Mouse (Mus musculus) neural tube, embryonic 13.5 days (tissue): ENCODE measurements around the gene Pde4dip. TPM values are rescaled to one million over a fixed set of nuclear protein-coding genes. Genes with fewer than 3 reads are reported as not detected.

Experiments used
- ATAC-seq: fragments of 200-750 bp; cut with Nextera tagmentation; 2 replicates; pipeline ENCODE4 v1.8.0; 2017; ENCODE audit warnings: low read depth, mild to moderate bottlenecking, moderate TSS enrichment, moderate library complexity
- H3K27ac ChIP-seq: fragments of 300-500 bp; sonication (generic); replicated peaks from 2 replicates; pipeline ENCODE4 v1.5.1; 2015; ENCODE audit warnings: moderate library complexity, mild to moderate bottlenecking, inconsistent platforms
- H3K27me3 ChIP-seq: fragments of 300-500 bp; sonication (generic); 2 replicates; pipeline ENCODE4 v1.6.1; 2015; ENCODE audit warnings: mild to moderate bottlenecking, inconsistent platforms
- H3K36me3 ChIP-seq: fragments of 300-500 bp; sonication (generic); 2 replicates; pipeline ENCODE4 v1.6.1; 2015; ENCODE audit warnings: mild to moderate bottlenecking, inconsistent platforms
- H3K4me1 ChIP-seq: fragments of 300-500 bp; sonication (generic); replicated peaks from 2 replicates; pipeline ENCODE4 v1.6.1; 2015; ENCODE audit warnings: inconsistent platforms
- H3K4me2 ChIP-seq: fragments of 300-500 bp; sonication (generic); 2 replicates; pipeline ENCODE4 v1.6.1; 2015; ENCODE audit warnings: inconsistent platforms, mild to moderate bottlenecking, moderate library complexity
- H3K4me3 ChIP-seq: fragments of 300-500 bp; sonication (generic); 2 replicates; pipeline ENCODE4 v1.5.1; 2015; ENCODE audit warnings: mild to moderate bottlenecking, inconsistent platforms
- H3K9ac ChIP-seq: fragments of 300-500 bp; sonication (generic); 2 replicates; pipeline ENCODE4 v1.6.1; 2015; ENCODE audit warnings: moderate library complexity, mild to moderate bottlenecking, inconsistent platforms
- H3K9me3 ChIP-seq: fragments of 300-500 bp; sonication (generic); 2 replicates; pipeline ENCODE4 v1.6.1; 2016; ENCODE audit warnings: inconsistent platforms
- WGBS: fragments of 180-500 bp; shearing (Covaris S2); methylation state at CpG from one replicate; pipeline ENCODE4 v1.1.7; 2015; 5-methylcytosine and 5-hydroxymethylcytosine counted together
- polyA plus RNA-seq: library from polyadenylated mRNA; unstranded; fragments of >200 nt; fragmentation: Nextera tagmentation; extraction: Ambion mirVana; gene quantifications from 2 replicates; pipeline ENCODE4 v1.2.1, GENCODE M21; 2015

The Pde4dip gene
- polyA plus RNA-seq, 1 experiment from 2014 or later, result 66.6 TPM

DNA sequence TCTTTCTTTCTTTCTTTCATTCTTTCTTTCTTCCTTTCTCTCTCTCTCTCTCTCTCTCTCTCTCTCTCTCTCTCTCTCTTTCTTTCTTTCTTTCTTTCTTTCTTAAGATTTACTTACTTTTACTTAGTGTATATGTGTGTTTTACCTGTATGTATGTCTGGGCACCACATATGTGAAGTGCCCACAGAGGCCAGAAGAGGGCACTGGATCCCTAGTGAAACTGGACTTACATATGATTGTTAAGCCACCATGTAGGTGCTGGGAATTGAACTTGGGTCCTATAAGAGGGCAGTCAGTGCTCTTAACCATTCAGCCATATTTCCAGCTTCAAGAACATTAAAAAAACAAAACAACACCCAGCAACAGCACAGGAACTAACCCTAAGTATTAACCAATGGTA is 99.2 kb downstream of the Pde4dip start:
- Histone ChIP-seq H3K4me2 (no peak overlapping the region), H3K27ac (no peak overlapping the region), H3K36me3 (0 out of 2 replicates have a peak, but pooled peaks cover 8% of the 10 kb centered on the region), H3K27me3 (no peaks in the 10 kb centered on the region), H3K4me3 (no peak overlapping the region), H3K9ac (no peak overlapping the region), H3K4me1 (no peaks in the 10 kb centered on the region), H3K9me3 (0 out of 2 replicates have a peak, but pooled peaks cover 2% of the 10 kb centered on the region)
- no peak for ATAC-seq

DNA sequence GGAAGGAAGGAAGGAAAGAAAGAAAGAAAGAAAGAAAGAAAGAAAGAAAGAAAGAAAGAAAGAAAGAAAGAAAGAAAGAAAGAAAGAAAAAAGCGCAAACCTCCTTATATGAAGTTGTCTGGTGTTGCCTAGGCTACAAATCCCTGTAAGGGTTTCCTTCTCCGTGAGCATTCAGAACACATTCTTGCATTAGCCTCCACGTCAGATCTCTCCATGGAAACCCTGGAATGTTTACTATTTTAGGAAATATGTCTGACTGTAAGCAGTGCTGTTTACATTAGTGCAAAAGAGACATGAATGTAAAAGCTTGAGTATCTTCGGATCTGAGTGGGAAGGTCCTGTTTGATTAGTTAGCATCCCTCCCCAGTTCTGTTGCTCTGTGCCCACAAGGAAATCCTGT is 112.3 kb downstream of the Pde4dip start:
- no peak for ATAC-seq
- no peaks in the 10 kb centered on the region for H3K4me1 ChIP-seq
- 48% methylated on average over 4 of the region's 4 CpGs for WGBS
- no peaks in the 10 kb centered on the region for H3K36me3 ChIP-seq
- H3K4me3 ChIP-seq, result no peak overlapping the region
- no peak overlapping the region for H3K27ac ChIP-seq
- H3K27me3 ChIP-seq, result no peaks in the 10 kb centered on the region
- H3K4me2 ChIP-seq, result no peak overlapping the region
- no peak overlapping the region for H3K9ac ChIP-seq
- no peaks in the 10 kb centered on the region for H3K9me3 ChIP-seq

DNA sequence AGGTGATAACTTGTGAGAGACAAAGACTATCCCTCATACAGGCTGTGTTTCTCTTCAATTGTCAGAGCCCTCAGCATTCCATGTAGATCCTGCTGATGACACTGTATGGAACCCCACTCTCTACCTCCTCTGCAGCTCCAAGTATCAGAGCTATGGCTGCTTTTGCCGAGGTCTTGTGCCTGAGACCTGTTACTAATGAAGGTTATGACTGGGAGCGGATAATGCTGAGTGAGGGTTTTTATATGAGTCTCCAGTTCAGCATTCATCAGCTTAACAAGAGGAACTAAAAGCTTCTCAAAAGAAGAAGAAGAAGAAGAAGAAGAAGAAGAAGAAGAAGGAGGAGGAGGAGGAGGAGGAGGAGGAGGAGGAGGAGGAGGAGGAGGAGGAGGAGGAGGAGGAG is 112.8 kb downstream of the Pde4dip start:
- no peak overlapping the region for H3K4me2 ChIP-seq
- no peaks in the 10 kb centered on the region for H3K36me3 ChIP-seq
- no peak overlapping the region for H3K9ac ChIP-seq
- 81% methylated on average over 2 of the region's 2 CpGs for WGBS
- H3K4me3 ChIP-seq, result no peak overlapping the region
- H3K27me3 ChIP-seq, result no peaks in the 10 kb centered on the region
- no peak for ATAC-seq
- no peaks in the 10 kb centered on the region for H3K9me3 ChIP-seq
- H3K4me1 ChIP-seq, result no peaks in the 10 kb centered on the region
- H3K27ac ChIP-seq, result no peak overlapping the region

DNA sequence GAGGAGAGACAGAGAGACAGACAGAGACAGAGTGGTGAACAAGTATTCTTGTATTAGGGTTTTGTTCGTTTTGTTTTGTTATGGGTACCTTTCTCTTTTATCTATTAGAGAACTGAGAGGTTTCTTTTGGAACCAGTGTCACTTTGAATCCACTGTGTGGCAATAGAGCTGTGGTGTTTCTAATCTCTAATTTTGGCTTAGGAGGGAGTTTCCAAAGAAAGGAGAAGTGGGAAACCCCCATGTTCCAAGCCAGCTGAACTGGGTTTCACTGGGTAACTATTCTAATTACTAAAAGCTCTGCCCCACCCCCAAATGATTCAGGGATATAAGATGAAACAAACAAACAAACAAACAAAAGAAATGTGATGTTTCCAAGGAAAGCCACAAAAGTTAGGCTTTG is 113.6 kb downstream of the Pde4dip start:
- ATAC-seq, result no peak
- Histone ChIP-seq H3K4me2 (no peak overlapping the region), H3K4me1 (no peaks in the 10 kb centered on the region), H3K27me3 (no peaks in the 10 kb centered on the region), H3K9ac (no peak overlapping the region), H3K4me3 (no peak overlapping the region), H3K27ac (no peak overlapping the region), H3K9me3 (no peaks in the 10 kb centered on the region), H3K36me3 (no peaks in the 10 kb centered on the region)
- 68% methylated on average over 1 of the region's 1 CpGs for WGBS

DNA sequence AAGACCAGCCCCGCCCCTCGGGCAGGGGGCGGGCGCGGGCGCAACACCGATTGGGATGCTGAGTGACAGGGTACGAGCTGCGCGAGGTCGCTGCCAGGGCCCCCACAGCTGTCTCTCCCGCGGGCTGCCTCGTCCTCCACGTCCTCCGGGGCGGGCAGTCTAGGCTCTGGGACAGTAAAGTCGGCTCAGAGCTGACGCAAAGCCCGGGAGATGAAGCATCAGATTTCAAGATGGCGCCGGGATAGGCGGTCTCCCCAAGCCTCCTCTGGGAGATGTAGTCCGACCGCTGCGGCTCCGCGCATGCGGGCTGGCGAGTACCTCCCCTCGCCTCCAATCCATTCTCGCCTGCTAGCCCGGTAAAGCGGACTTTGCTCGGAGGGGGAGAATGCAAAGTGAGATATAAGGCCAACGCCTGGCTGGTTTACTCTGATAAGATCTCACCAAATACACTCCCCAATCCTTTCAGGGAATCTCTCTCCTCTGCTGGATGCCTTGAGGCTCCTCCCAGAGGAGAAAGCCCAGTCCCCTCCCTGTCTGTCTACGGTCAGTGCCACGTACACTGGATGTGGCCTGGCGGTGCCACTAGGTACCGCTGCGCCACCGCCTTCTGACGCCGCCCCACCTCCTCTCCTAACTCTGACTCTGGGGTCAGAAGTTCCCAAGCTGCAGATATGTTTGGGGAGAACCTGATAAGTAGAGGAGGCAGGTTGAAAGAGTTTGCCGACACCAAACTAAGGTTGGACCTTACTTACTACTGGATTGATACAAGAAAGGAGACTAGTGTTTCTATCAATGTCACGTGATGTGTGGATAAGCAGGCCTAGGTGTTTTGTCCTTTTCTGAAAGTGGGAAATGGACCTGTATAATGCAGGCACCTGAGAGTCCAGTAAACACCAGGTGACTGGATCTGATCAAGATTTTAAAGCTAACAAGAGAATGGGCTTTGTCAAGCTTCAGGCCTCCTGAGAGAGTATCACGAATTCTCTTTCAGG is 120.4 kb downstream of the Pde4dip start:
- Histone ChIP-seq H3K4me1 (peaks cover 42% of the 10 kb centered on the region), H3K4me2 (peak overlapping the region; percentile 91), H3K27me3 (no peaks in the 10 kb centered on the region), H3K27ac (peak overlapping the region; percentile 96), H3K9ac (peak overlapping the region; percentile 86), H3K9me3 (no peaks in the 10 kb centered on the region), H3K4me3 (peak overlapping the region; percentile 74), H3K36me3 (no peaks in the 10 kb centered on the region)
- 3% methylated on average over 47 of the region's 47 CpGs for WGBS
- ATAC-seq, result peak; percentile 98

DNA sequence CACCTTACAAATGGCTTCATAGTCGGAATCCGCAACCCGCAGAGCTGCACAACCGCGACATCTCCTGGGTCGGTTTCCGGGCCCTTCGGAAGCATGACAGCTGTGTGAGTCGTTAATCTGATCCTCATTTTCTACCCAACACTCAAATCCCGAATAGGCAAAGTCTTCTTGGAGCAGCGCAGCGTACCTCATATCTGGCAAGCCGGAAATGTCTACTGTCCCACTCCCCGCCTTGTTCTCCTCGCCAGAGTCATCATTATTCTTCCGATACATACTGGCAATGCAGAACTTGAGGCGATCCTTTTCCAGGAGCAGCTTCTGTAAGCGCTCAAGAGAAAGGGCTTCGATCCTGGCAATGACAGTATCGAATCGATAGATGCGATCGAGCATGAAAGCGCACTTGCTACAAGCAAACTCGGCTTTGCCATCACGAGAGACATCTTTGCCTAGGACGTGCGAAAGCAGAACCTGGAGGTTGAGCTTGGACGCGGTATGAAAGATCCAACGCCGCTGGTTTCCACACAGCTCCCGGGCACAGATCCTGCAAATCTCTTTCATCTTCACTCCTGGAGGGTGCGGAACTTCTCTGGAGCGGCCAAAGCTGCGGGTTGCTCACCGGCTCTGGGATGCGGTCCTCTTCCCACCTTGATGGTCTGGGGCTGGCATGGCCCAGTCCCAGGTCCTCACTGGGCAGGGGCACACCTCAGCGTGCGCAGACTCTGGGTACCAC is 121.3 kb downstream of the Pde4dip start:
- Histone ChIP-seq H3K9ac (peak overlapping the region; percentile 86), H3K4me1 (peaks cover 51% of the 10 kb centered on the region)
- 6% methylated on average over 40 of the region's 40 CpGs for WGBS

DNA sequence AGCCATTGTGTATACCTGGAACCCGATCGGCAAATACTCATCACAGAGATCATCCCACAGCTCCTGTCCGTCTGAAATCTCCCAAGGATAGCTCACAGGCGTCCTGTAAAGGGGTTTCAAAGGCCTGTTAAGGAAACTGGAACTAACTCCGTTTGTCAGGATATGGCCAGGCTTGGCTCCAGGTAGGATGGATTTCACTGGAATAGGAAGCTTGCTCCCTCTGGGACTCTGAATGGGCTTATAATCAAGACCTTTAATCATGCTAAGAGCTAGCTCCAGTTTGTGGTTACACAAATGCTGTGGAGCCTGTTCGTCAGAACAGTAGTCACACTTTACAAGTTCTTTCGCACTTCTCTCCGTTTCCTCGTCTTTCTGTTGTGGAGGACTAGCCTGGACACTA is 122.0 kb downstream of the Pde4dip start:
- H3K9ac ChIP-seq, result peak overlapping the region; percentile 86
- whole genome bisulfite sequencing, result 51% methylated on average over 9 of the region's 9 CpGs
- H3K4me1 ChIP-seq, result peaks cover 58% of the 10 kb centered on the region

More for the DNA sequence above, 121.3 kb downstream of the Pde4dip start:
- H3K36me3 ChIP-seq, result 0 out of 2 replicates have a peak, but pooled peaks cover 3% of the 10 kb centered on the region
- peak; percentile 91; the same call in 1 of the 2 replicates for ATAC-seq
- H3K9me3 ChIP-seq, result no peaks in the 10 kb centered on the region
- peak overlapping the region; percentile 96 for H3K27ac ChIP-seq
- no peaks in the 10 kb centered on the region for H3K27me3 ChIP-seq
- H3K4me2 ChIP-seq, result peak overlapping the region; percentile 91
- peak overlapping the region; percentile 74 for H3K4me3 ChIP-seq

DNA sequence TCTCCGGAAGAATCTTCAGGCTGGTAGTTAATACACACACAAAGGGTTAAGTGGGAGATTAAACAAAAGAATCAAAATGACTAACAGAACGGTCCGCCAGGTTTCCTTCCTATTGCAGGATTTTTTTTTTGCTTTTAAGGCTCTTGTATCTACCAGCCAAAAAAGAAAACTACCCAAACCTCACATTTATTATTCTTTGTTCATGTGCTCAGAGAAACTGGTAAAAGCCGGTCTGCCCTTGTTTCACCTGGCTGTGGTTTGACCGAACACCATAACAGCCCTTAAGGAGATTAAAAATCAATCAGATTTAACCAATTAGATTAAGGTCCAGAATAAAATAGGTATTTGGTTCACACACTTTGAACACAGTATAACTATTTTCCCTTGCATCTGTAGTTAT is 124.4 kb downstream of the Pde4dip start:
- WGBS, result 72% methylated on average over 5 of the region's 5 CpGs
- Histone ChIP-seq H3K9ac (peak overlapping the region; percentile 55), H3K4me1 (peaks cover 61% of the 10 kb centered on the region), H3K36me3 (peaks cover 14% of the 10 kb centered on the region), H3K27ac (no peak overlapping the region), H3K27me3 (no peaks in the 10 kb centered on the region), H3K4me2 (peak overlapping the region; percentile 91), H3K4me3 (peak overlapping the region; percentile 74), H3K9me3 (no peaks in the 10 kb centered on the region)
- no peak for ATAC-seq

More for the DNA sequence above, 122.0 kb downstream of the Pde4dip start:
- Histone ChIP-seq H3K4me3 (peak overlapping the region; percentile 74), H3K36me3 (peaks cover 9% of the 10 kb centered on the region), H3K27me3 (no peaks in the 10 kb centered on the region), H3K27ac (no peak overlapping the region), H3K9me3 (no peaks in the 10 kb centered on the region), H3K4me2 (peak overlapping the region; percentile 91)
- no peak for ATAC-seq

DNA sequence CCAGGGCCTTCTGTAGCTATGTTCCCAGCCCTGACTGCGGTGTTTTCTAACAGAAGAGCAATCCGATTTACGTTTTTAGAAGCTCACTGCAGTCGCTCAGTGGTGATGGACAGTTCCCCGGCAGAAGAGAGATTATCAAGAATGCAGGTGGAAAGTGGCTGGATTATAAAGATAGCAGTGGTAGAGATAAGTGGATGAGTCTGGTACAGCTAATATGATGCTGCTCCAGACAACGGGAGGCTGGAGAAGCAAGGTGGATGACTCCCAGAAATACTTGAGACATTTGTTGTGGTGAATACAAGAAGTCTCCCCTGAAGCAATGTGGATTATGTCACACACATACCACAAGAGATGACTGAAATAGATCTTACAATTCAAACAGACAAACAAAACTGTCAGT is 126.6 kb downstream of the Pde4dip start:
- no peak overlapping the region for H3K4me3 ChIP-seq
- H3K9me3 ChIP-seq, result no peaks in the 10 kb centered on the region
- H3K27me3 ChIP-seq, result no peaks in the 10 kb centered on the region
- peaks cover 56% of the 10 kb centered on the region for H3K4me1 ChIP-seq
- ATAC-seq, result no peak
- no peak overlapping the region for H3K27ac ChIP-seq
- no peak overlapping the region for H3K9ac ChIP-seq
- H3K4me2 ChIP-seq, result no peak overlapping the region
- peaks cover 34% of the 10 kb centered on the region for H3K36me3 ChIP-seq
- 91% methylated on average over 6 of the region's 6 CpGs for WGBS

DNA sequence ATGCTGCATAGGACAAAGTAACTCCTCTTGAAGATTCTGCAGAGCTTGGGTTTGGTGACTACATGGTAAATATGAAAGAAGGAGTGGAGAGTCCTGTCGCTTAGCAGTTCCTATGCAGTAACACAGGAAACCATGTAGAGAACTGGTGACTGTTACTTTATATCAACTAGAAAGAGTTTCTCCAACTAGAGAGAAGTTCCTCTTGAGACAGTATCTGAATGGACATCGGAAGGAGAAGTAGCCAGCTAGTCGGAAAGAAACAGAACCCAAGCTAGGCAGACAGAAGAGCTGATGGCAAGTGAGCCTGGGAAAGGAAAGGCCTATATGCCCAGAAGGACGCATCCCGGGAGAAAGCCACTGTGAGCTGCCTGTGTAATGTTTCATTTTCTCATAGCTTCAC is 127.3 kb downstream of the Pde4dip start:
- Histone ChIP-seq H3K4me2 (no peak overlapping the region), H3K27ac (no peak overlapping the region), H3K9ac (no peak overlapping the region), H3K27me3 (no peaks in the 10 kb centered on the region), H3K4me1 (peaks cover 48% of the 10 kb centered on the region), H3K4me3 (no peak overlapping the region), H3K36me3 (peaks cover 42% of the 10 kb centered on the region), H3K9me3 (no peaks in the 10 kb centered on the region)
- no peak for ATAC-seq
- 91% methylated on average over 5 of the region's 5 CpGs for WGBS

DNA sequence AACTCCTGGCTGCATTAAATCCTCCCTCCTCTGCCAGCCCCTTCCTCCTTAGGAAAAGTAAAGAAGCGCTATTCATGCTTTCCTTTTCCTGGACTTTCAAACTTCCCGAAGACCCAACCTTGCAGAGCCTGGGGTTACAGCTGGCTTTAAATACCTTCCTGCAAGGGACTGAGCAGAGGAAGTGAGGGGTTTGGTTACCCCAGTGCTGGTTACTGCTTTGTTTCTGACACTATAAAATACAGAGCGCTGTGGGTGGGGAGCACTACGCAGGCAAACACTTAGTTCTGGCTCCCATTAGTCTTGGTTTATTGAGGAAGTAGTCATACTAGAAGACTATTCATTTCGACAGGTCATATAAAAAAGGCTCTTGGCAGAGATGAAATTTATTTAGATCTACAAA is 128.7 kb downstream of the Pde4dip start:
- 62% methylated on average over 5 of the region's 5 CpGs for WGBS

DNA sequence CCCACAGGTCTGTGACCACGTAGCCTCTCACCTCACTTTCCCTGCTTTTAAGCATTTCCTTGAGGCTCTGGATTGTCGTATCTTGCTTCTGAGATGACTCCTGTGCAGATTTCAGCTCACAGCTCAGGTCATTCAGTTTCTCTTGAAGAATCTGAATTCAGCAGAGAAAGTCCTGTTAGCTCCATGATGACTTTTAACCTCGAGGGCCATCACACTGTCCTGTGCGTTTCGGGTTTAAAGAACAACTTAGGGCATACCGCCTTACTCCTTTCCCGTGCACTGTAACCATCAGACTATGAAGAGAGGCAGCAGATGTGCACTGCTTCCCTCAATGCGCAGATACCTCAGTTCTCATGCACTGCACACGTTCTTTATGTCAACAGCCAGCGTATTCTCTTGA is 131.0 kb downstream of the Pde4dip start:
- ATAC-seq, result no peak
- H3K36me3 ChIP-seq, result peaks cover 78% of the 10 kb centered on the region
- H3K4me2 ChIP-seq, result no peak overlapping the region
- H3K4me3 ChIP-seq, result no peak overlapping the region
- 93% methylated on average over 10 of the region's 10 CpGs for WGBS
- peaks cover 13% of the 10 kb centered on the region for H3K4me1 ChIP-seq
- no peak overlapping the region for H3K27ac ChIP-seq
- H3K9me3 ChIP-seq, result no peaks in the 10 kb centered on the region
- no peaks in the 10 kb centered on the region for H3K27me3 ChIP-seq
- H3K9ac ChIP-seq, result no peak overlapping the region

More for the DNA sequence above, 128.7 kb downstream of the Pde4dip start:
- Histone ChIP-seq H3K4me1 (peaks cover 36% of the 10 kb centered on the region), H3K36me3 (peaks cover 54% of the 10 kb centered on the region), H3K4me2 (no peak overlapping the region), H3K9ac (no peak overlapping the region), H3K4me3 (no peak overlapping the region), H3K27ac (no peak overlapping the region), H3K9me3 (no peaks in the 10 kb centered on the region), H3K27me3 (no peaks in the 10 kb centered on the region)
- no peak for ATAC-seq
